Mouse (Mus musculus): ENCODE data around the gene Cer1. TPM values are rescaled to one million over a fixed set of nuclear protein-coding genes. Genes with fewer than 3 reads are reported as not detected.

The Cer1 gene
- polyA plus RNA-seq, 1 experiment, result not detected

GRCm38 (mm10) chr4:82890585-82890984 lies 5.6 kb upstream of the Cer1 start:
- no peaks in the 10 kb centered on the region for H3K27me3 ChIP-seq (ENCODE audit: control insufficient read depth, insufficient read depth, insufficient read length)
- H3K79me2 ChIP-seq (ENCODE audit: control insufficient read depth, insufficient read depth), result no peaks in the 10 kb centered on the region
- H3K36me3 ChIP-seq (ENCODE audit: control insufficient read depth, insufficient read depth), result no peaks in the 10 kb centered on the region
- no peak for TF ChIP-seq MAX (IDR thresholded peaks at IDR 0.05; ENCODE audit: low read depth)
- TF ChIP-seq TCF12 (IDR thresholded peaks at IDR 0.05; ENCODE audit: insufficient read depth, poor library complexity, severe bottlenecking), result no peak
- no peak for TF ChIP-seq TCF3 (IDR thresholded peaks at IDR 0.05; ENCODE audit: insufficient read length, low read depth)
- no peak for TF ChIP-seq MYOD1 (IDR thresholded peaks at IDR 0.05; ENCODE audit: control insufficient read depth in 1 of 3, insufficient read length in 2 of 3, low read depth in 2 of 3)
- TF ChIP-seq POLR2A (IDR thresholded peaks at IDR 0.05; ENCODE audit: insufficient read length, low read depth), result no peak
- TF ChIP-seq REST (IDR thresholded peaks at IDR 0.05; ENCODE audit: insufficient read depth, insufficient read length), result no peak
- no peak for TF ChIP-seq USF1 (IDR thresholded peaks at IDR 0.05; ENCODE audit: low read depth)
- TF ChIP-seq E2F4 (IDR thresholded peaks at IDR 0.05; ENCODE audit: insufficient read depth), result no peak
- TF ChIP-seq CEBPB (IDR thresholded peaks at IDR 0.05; ENCODE audit: insufficient read depth, poor library complexity, severe bottlenecking), result no peak
- TF ChIP-seq MYOG (IDR thresholded peaks at IDR 0.05; ENCODE audit: control insufficient read depth in 1 of 3, insufficient read depth in 1 of 3, insufficient read length in 2 of 3, low read depth in 2 of 3), result no peak
- no peak for TF ChIP-seq POLR2AphosphoS2 (IDR thresholded peaks at IDR 0.05; ENCODE audit: insufficient read length, low read depth)
- TF ChIP-seq SRF (IDR thresholded peaks at IDR 0.05; ENCODE audit: control insufficient read depth, insufficient read length, low read depth), result no peak
- no peak overlapping the region for H3K4me2 ChIP-seq (ENCODE audit: low read depth)
- H3K4me3 ChIP-seq, result no peak overlapping the region
- no peak overlapping the region for H3ac ChIP-seq (ENCODE audit: control insufficient read depth, insufficient read length)

GRCm38 (mm10) chr4:82886148-82886547 lies 1.2 kb upstream of the Cer1 start:
- no peak overlapping the region for H3K4me2 ChIP-seq (ENCODE audit: low read depth)
- no peaks in the 10 kb centered on the region for H3K36me3 ChIP-seq (ENCODE audit: control insufficient read depth, insufficient read depth)
- H3K79me2 ChIP-seq (ENCODE audit: control insufficient read depth, insufficient read depth), result no peaks in the 10 kb centered on the region
- no peak overlapping the region for H3K4me3 ChIP-seq
- no peaks in the 10 kb centered on the region for H3K27me3 ChIP-seq (ENCODE audit: control insufficient read depth, insufficient read depth, insufficient read length)
- H3ac ChIP-seq (ENCODE audit: control insufficient read depth, insufficient read length), result no peak overlapping the region
- TF ChIP-seq MYOG (IDR thresholded peaks at IDR 0.05; ENCODE audit: control insufficient read depth in 1 of 3, insufficient read depth in 1 of 3, insufficient read length in 2 of 3, low read depth in 2 of 3) (no peak), TCF12 (IDR thresholded peaks at IDR 0.05; ENCODE audit: insufficient read depth, poor library complexity, severe bottlenecking) (no peak), E2F4 (IDR thresholded peaks at IDR 0.05; ENCODE audit: insufficient read depth) (no peak), TCF3 (IDR thresholded peaks at IDR 0.05; ENCODE audit: insufficient read length, low read depth) (no peak), MAX (IDR thresholded peaks at IDR 0.05; ENCODE audit: low read depth) (no peak), MYOD1 (IDR thresholded peaks at IDR 0.05; ENCODE audit: control insufficient read depth in 1 of 3, insufficient read length in 2 of 3, low read depth in 2 of 3) (no peak), USF1 (IDR thresholded peaks at IDR 0.05; ENCODE audit: low read depth) (no peak), POLR2A (IDR thresholded peaks at IDR 0.05; ENCODE audit: insufficient read length, low read depth) (no peak), POLR2AphosphoS2 (IDR thresholded peaks at IDR 0.05; ENCODE audit: insufficient read length, low read depth) (no peak), CEBPB (IDR thresholded peaks at IDR 0.05; ENCODE audit: insufficient read depth, poor library complexity, severe bottlenecking) (no peak), SRF (IDR thresholded peaks at IDR 0.05; ENCODE audit: control insufficient read depth, insufficient read length, low read depth) (no peak), REST (IDR thresholded peaks at IDR 0.05; ENCODE audit: insufficient read depth, insufficient read length) (no peak)

- no peaks in the 10 kb centered on the region for H3K27me3 ChIP-seq (ENCODE audit: control insufficient read depth, insufficient read depth, insufficient read length)
- TF ChIP-seq POLR2A (IDR thresholded peaks at IDR 0.05; ENCODE audit: insufficient read length, low read depth), result no peak
- TF ChIP-seq CEBPB (IDR thresholded peaks at IDR 0.05; ENCODE audit: insufficient read depth, poor library complexity, severe bottlenecking), result no peak
- TF ChIP-seq TCF3 (IDR thresholded peaks at IDR 0.05; ENCODE audit: insufficient read length, low read depth), result no peak
- no peak for TF ChIP-seq TCF12 (IDR thresholded peaks at IDR 0.05; ENCODE audit: insufficient read depth, poor library complexity, severe bottlenecking)
- TF ChIP-seq SRF (IDR thresholded peaks at IDR 0.05; ENCODE audit: control insufficient read depth, insufficient read length, low read depth), result no peak
- no peak for TF ChIP-seq POLR2AphosphoS2 (IDR thresholded peaks at IDR 0.05; ENCODE audit: insufficient read length, low read depth)
- no peak for TF ChIP-seq USF1 (IDR thresholded peaks at IDR 0.05; ENCODE audit: low read depth)
These were observed 576 bp upstream of the Cer1 start for GRCm38 (mm10) chr4:82885535-82885913.

GRCm38 (mm10) chr4:82882500-82882899 lies 2.4 kb downstream of the Cer1 start:
- TF ChIP-seq USF1 (IDR thresholded peaks at IDR 0.05; ENCODE audit: low read depth) (no peak), E2F4 (IDR thresholded peaks at IDR 0.05; ENCODE audit: insufficient read depth) (no peak), TCF3 (IDR thresholded peaks at IDR 0.05; ENCODE audit: insufficient read length, low read depth) (no peak), SRF (IDR thresholded peaks at IDR 0.05; ENCODE audit: control insufficient read depth, insufficient read length, low read depth) (no peak), MYOG (IDR thresholded peaks at IDR 0.05; ENCODE audit: control insufficient read depth in 1 of 3, insufficient read depth in 1 of 3, insufficient read length in 2 of 3, low read depth in 2 of 3) (no peak), POLR2A (IDR thresholded peaks at IDR 0.05; ENCODE audit: insufficient read length, low read depth) (no peak), CEBPB (IDR thresholded peaks at IDR 0.05; ENCODE audit: insufficient read depth, poor library complexity, severe bottlenecking) (no peak), MAX (IDR thresholded peaks at IDR 0.05; ENCODE audit: low read depth) (no peak), MYOD1 (IDR thresholded peaks at IDR 0.05; ENCODE audit: control insufficient read depth in 1 of 3, insufficient read length in 2 of 3, low read depth in 2 of 3) (no peak), REST (IDR thresholded peaks at IDR 0.05; ENCODE audit: insufficient read depth, insufficient read length) (no peak), TCF12 (IDR thresholded peaks at IDR 0.05; ENCODE audit: insufficient read depth, poor library complexity, severe bottlenecking) (no peak), POLR2AphosphoS2 (IDR thresholded peaks at IDR 0.05; ENCODE audit: insufficient read length, low read depth) (no peak)
- Histone ChIP-seq H3K4me2 (ENCODE audit: low read depth) (no peak overlapping the region), H3K79me2 (ENCODE audit: control insufficient read depth, insufficient read depth) (no peaks in the 10 kb centered on the region), H3K4me3 (no peak overlapping the region), H3K36me3 (ENCODE audit: control insufficient read depth, insufficient read depth) (no peaks in the 10 kb centered on the region), H3ac (ENCODE audit: control insufficient read depth, insufficient read length) (no peak overlapping the region), H3K27me3 (ENCODE audit: control insufficient read depth, insufficient read depth, insufficient read length) (no peaks in the 10 kb centered on the region)

More at GRCm38 (mm10) chr4:82885535-82885913, 576 bp upstream of the Cer1 start:
- Histone ChIP-seq H3K4me2 (ENCODE audit: low read depth) (no peak overlapping the region), H3ac (ENCODE audit: control insufficient read depth, insufficient read length) (no peak overlapping the region), H3K79me2 (ENCODE audit: control insufficient read depth, insufficient read depth) (no peaks in the 10 kb centered on the region), H3K4me3 (no peak overlapping the region), H3K36me3 (ENCODE audit: control insufficient read depth, insufficient read depth) (no peaks in the 10 kb centered on the region)
